15 mouse cellular contexts compared by ENCODE assay signal in genomic region chr4:123635428-123635827, GRCm38 (mm10). TPM values are rescaled to one million over a fixed set of nuclear protein-coding genes. Genes with fewer than 3 reads are reported as not detected.
DNase-seq lines count a peak whose midpoint lies in the region; ATAC-seq and TF ChIP-seq lines count a peak whose summit lies in the region.
"Had no signal": no experiment of that assay in that cellular context is flagged by ENCODE, and none has a peak within 500 bp of the region (broad histone marks: within the 10 kb centered on the region; RNA-seq: fewer than 3 reads in every experiment).

No protein-coding gene starts in this region.

- H3K4me2 ChIP-seq in liver, embryonic 12.5 days: no peak overlapping the region
- H3K4me2 ChIP-seq in heart, embryonic 15.5 days: no peak overlapping the region
- H3K4me2 ChIP-seq in hindbrain, postnatal 0 days (ENCODE audit: low read depth, low read length): no peak overlapping the region
- H3K4me2 ChIP-seq: intestine, embryonic 15.5 days; liver, embryonic 13.5 days; midbrain, embryonic 15.5 days had no signal

- peaks cover 19% of the 10 kb centered on the region for H3K79me2 ChIP-seq in liver, adult 2 months (ENCODE audit: control insufficient read depth, insufficient read depth, low read length)

- H3K27ac ChIP-seq in liver, adult 2 months (replicated peaks; ENCODE audit: insufficient read depth, low read depth, low read length): 0 out of 2 replicates have a peak overlapping the region, but pooled peaks have one; percentile 8
- no peak overlapping the region for H3K27ac ChIP-seq in liver, embryonic 12.5 days
- peak overlapping the region; percentile 83 for H3K27ac ChIP-seq in heart, embryonic 15.5 days
- H3K27ac ChIP-seq in hindbrain, postnatal 0 days: no peak overlapping the region
- H3K27ac ChIP-seq: intestine, embryonic 15.5 days; liver, embryonic 13.5 days; midbrain, embryonic 15.5 days had no signal

- 71% methylated on average over 1 of the region's 1 CpGs for WGBS in liver, adult 2 months
- 30% methylated on average over 1 of the region's 1 CpGs for WGBS in liver, embryonic 12.5 days (ENCODE audit: insufficient replicate concordance)
- 40% methylated on average over 1 of the region's 1 CpGs for WGBS in heart, embryonic 15.5 days
- WGBS in hindbrain, postnatal 0 days: 3% methylated on average over 1 of the region's 1 CpGs

- no peak overlapping the region for H3K9ac ChIP-seq in liver, adult 2 months (ENCODE audit: low read depth, low read length)
- no peak overlapping the region for H3K9ac ChIP-seq in liver, embryonic 12.5 days
- no peak overlapping the region for H3K9ac ChIP-seq in heart, embryonic 15.5 days
- no peak overlapping the region for H3K9ac ChIP-seq in hindbrain, postnatal 0 days (replicated peaks; ENCODE audit: low read length)
- H3K9ac ChIP-seq: intestine, embryonic 15.5 days; liver, embryonic 13.5 days; midbrain, embryonic 15.5 days had no signal

- TF ChIP-seq CTCF in liver, adult 2 months (IDR thresholded peaks at IDR 0.05; ENCODE audit: low read depth, low read length): no peak
- no peak for TF ChIP-seq CTCF in hindbrain, postnatal 0 days (IDR thresholded peaks at IDR 0.05; ENCODE audit: low read depth)

- ATAC-seq in frontal cortex, adult (ENCODE audit: low TSS enrichment): peak; percentile 70; the same call in 1 of the 2 replicates
- ATAC-seq in liver, embryonic 12.5 days: no peak
- no peak for ATAC-seq in heart, embryonic 15.5 days (replicated peaks; ENCODE audit: insufficient number of reproducible peaks, insufficient read depth, low FRiP score, low read depth)
- peak; percentile 56; the same call in 1 of the 2 replicates for ATAC-seq in monocyte, adult 5-6 weeks (replicated peaks; ENCODE audit: insufficient number of reproducible peaks, low FRiP score, low TSS enrichment, poor library complexity, severe bottlenecking)
- no peak for ATAC-seq in hindbrain, postnatal 0 days
- ATAC-seq: forebrain, embryonic 16.5 days; intestine, embryonic 15.5 days; midbrain, embryonic 15.5 days; Patski had no signal

- 0 out of 2 replicates have a peak, but pooled peaks cover 2% of the 10 kb centered on the region for H3K27me3 ChIP-seq in liver, adult 2 months (ENCODE audit: control insufficient read depth, insufficient read depth, low read length)
- H3K27me3 ChIP-seq in liver, embryonic 12.5 days (replicated peaks): no peaks in the 10 kb centered on the region
- no peaks in the 10 kb centered on the region for H3K27me3 ChIP-seq in heart, embryonic 15.5 days
- no peaks in the 10 kb centered on the region for H3K27me3 ChIP-seq in hindbrain, postnatal 0 days (ENCODE audit: insufficient read depth, low read length)
- H3K27me3 ChIP-seq: intestine, embryonic 15.5 days; liver, embryonic 13.5 days; midbrain, embryonic 15.5 days; Patski had no signal

- TF ChIP-seq POLR2A in liver, adult 2 months (IDR thresholded peaks at IDR 0.05; ENCODE audit: extremely low read depth, insufficient read depth, low read length): no peak

- DNase-seq in frontal cortex, postnatal 36 days (ENCODE audit: low spot score in 2 of 2): no peak
- no peak for DNase-seq in liver, adult 2 months (ENCODE audit: extremely low read depth, low read depth, low spot score)
- DNase-seq in layer of hippocampus, adult 8-10 months (ENCODE audit: low spot score in 2 of 2): no peak
- DNase-seq in hindbrain, postnatal 0 days (ENCODE audit: low spot score): no peak
- DNase-seq: adrenal gland, postnatal 14 days; cerebellum, adult 2 months; liver, embryonic 13.5 days had no signal

- H3K9me3 ChIP-seq in liver, embryonic 12.5 days (replicated peaks): no peaks in the 10 kb centered on the region
- H3K9me3 ChIP-seq in heart, embryonic 15.5 days (replicated peaks): no peaks in the 10 kb centered on the region
- H3K9me3 ChIP-seq in hindbrain, postnatal 0 days (ENCODE audit: low read length): no peaks in the 10 kb centered on the region
- H3K9me3 ChIP-seq: intestine, embryonic 15.5 days; liver, embryonic 13.5 days; midbrain, embryonic 15.5 days had no signal

- no peaks in the 10 kb centered on the region for H3K36me3 ChIP-seq in liver, adult 2 months (ENCODE audit: control insufficient read depth, insufficient read depth, low read length)
- H3K36me3 ChIP-seq in liver, embryonic 12.5 days: no peaks in the 10 kb centered on the region
- H3K36me3 ChIP-seq in heart, embryonic 15.5 days: no peaks in the 10 kb centered on the region
- H3K36me3 ChIP-seq in hindbrain, postnatal 0 days (ENCODE audit: insufficient read depth, low read length): no peaks in the 10 kb centered on the region
- H3K36me3 ChIP-seq: intestine, embryonic 15.5 days; liver, embryonic 13.5 days; midbrain, embryonic 15.5 days had no signal

- peaks cover 11% of the 10 kb centered on the region; the same call in 1 of the 2 replicates for H3K4me1 ChIP-seq in liver, adult 2 months (ENCODE audit: control insufficient read depth, insufficient read depth, low read length)
- H3K4me1 ChIP-seq in liver, embryonic 12.5 days: peaks cover 12% of the 10 kb centered on the region
- peaks cover 20% of the 10 kb centered on the region for H3K4me1 ChIP-seq in heart, embryonic 15.5 days (replicated peaks)
- peaks cover 3% of the 10 kb centered on the region; the same call in 1 of the 2 replicates for H3K4me1 ChIP-seq in hindbrain, postnatal 0 days (ENCODE audit: insufficient read depth, low read length)
- H3K4me1 ChIP-seq: midbrain, embryonic 15.5 days had no signal

- no peak overlapping the region for H3K4me3 ChIP-seq in liver, adult 2 months (ENCODE audit: insufficient read depth, low read depth, low read length)
- no peak overlapping the region for H3K4me3 ChIP-seq in liver, embryonic 12.5 days
- H3K4me3 ChIP-seq in heart, embryonic 15.5 days: no peak overlapping the region
- H3K4me3 ChIP-seq in hindbrain, postnatal 0 days (ENCODE audit: low read length): no peak overlapping the region
- H3K4me3 ChIP-seq: intestine, embryonic 15.5 days; liver, embryonic 13.5 days; midbrain, embryonic 15.5 days had no signal

RNA-seq across cellular contexts. Expression of gene Macf1, which starts 48.7 kb away (rescaled TPM):
- total RNA-seq in liver, adult 2 months (2014; rRNA removed): 66.4 and 70.7 TPM in 2 replicates
- polyA plus RNA-seq in liver, adult 2 months (2012; rRNA removed): 14.0 and 16.6 TPM in 2 replicates
- 15.1 and 17.5 TPM in 2 replicates for polyA plus RNA-seq in liver, embryonic 12.5 days (2016; fragmentation: Nextera tagmentation; extraction: Ambion mirVana)
- 51.0 and 51.1 TPM in 2 replicates for polyA plus RNA-seq in heart, embryonic 15.5 days (2015; fragmentation: Nextera tagmentation; extraction: Ambion mirVana)
- total RNA-seq in monocyte, adult 5-6 weeks (2017): 368 to 783 TPM (median 392 TPM) in 3 replicates
- total RNA-seq in layer of hippocampus, adult 8-10 months (2022): 100 to 1,000 TPM; 235 to 265 (median 249) TPM
- total RNA-seq in hindbrain, postnatal 0 days (2014; rRNA removed): 243 and 269 TPM in 2 replicates
- polyA plus RNA-seq in hindbrain, postnatal 0 days (2015; fragmentation: Nextera tagmentation; extraction: Ambion mirVana): 57.3 and 57.8 TPM in 2 replicates

Comparison
In these comparisons a context has a peak if more than half of its experiments do, and no peak if none do; other contexts are left out.
1. H3K27ac ChIP-seq: peak in liver, adult 2 months (single experiment) and heart, embryonic 15.5 days (single experiment); none in liver, embryonic 12.5 days (single experiment) and hindbrain, postnatal 0 days (single experiment).
2. ATAC-seq: peak in frontal cortex, adult (single experiment) and monocyte, adult 5-6 weeks (single experiment); none in liver, embryonic 12.5 days (single experiment), heart, embryonic 15.5 days (single experiment) and hindbrain, postnatal 0 days (single experiment).